Mouse (Mus musculus): ENCODE results near the gene Rrp1b.

- TF ChIP-seq CTCF (IDR thresholded peaks at IDR 0.05; ENCODE audit: low read depth) = no peak
- no peak for TF ChIP-seq EP300 (IDR thresholded peaks at IDR 0.05; ENCODE audit: low read depth)
Observed at GRCm38 (mm10) chr17:32034322-32034721, 1.6 kb upstream of the Rrp1b start.
